Mouse (Mus musculus): Measurements from ENCODE around the gene Gm49383. TPM values are rescaled to one million over a fixed set of nuclear protein-coding genes. Genes with fewer than 3 reads are reported as not detected.
A peak's percentile ranks its signal among the peaks of the same experiment; 100 is the strongest.
"Not testable (repeated sequence)": the region's sequence is repeated elsewhere in the genome, so short reads cannot be mapped to it uniquely, and the experiment has no call there.

Gene Gm49383
- total RNA-seq, 2 experiments from 2014 or later = 8.1 to 10.4 TPM

GRCm38 (mm10) chr12:69163586-69163985 is 33.3 kb downstream of the Gm49383 start:
- DNase-seq = not testable (repeated sequence)

- DNase-seq = not testable (repeated sequence)
Observed at GRCm38 (mm10) chr12:69160677-69161076, 36.2 kb downstream of the Gm49383 start.

- no peak for DNase-seq
Observed at GRCm38 (mm10) chr12:69159578-69159940, 37.3 kb downstream of the Gm49383 start.

- peak; percentile 96 for DNase-seq
Observed at GRCm38 (mm10) chr12:69158765-69159577, 37.9 kb downstream of the Gm49383 start, which contains the start of gene Rps29. Rps29 (minus strand) TSS chr12:69159186.

GRCm38 (mm10) chr12:69158366-69158764 is 38.5 kb downstream of the Gm49383 start:
- no peak for DNase-seq

- no peak for DNase-seq
Observed at GRCm38 (mm10) chr12:69157107-69157506, 39.8 kb downstream of the Gm49383 start.

- DNase-seq = no peak
Observed at GRCm38 (mm10) chr12:69156436-69156835, 40.5 kb downstream of the Gm49383 start.

- no peak for DNase-seq
Observed at GRCm38 (mm10) chr12:69155923-69156322, 41.0 kb downstream of the Gm49383 start.

GRCm38 (mm10) chr12:69150049-69150448 is 46.9 kb downstream of the Gm49383 start:
- DNase-seq = no peak

GRCm38 (mm10) chr12:69147166-69147735 is 49.7 kb downstream of the Gm49383 start:
- no peak for DNase-seq

GRCm38 (mm10) chr12:69143460-69143859 is 53.4 kb downstream of the Gm49383 start:
- no peak for DNase-seq

- DNase-seq = no peak
Observed at GRCm38 (mm10) chr12:69139841-69140240, 57.1 kb downstream of the Gm49383 start.

- DNase-seq = no peak
Observed at GRCm38 (mm10) chr12:69139201-69139600, 57.7 kb downstream of the Gm49383 start.

Small RNAs within 50 kb of the gene (microRNA-seq; reads per million reads assigned to microRNA genes)
- gene Gm47287 (0 reads per million in 2 experiments), gene Gm47295 (1.0 to 3.5 reads per million in 2 experiments)

Other genes with a start within 250 kb of the Gm49383 start
- gene Rps29, start 37.9 kb downstream of the Gm49383 start, total RNA-seq (2021) = 1,000 to 10,000 TPM; 1,738 to 1,783 TPM
- gene Lrr1, start 28.3 kb downstream of the Gm49383 start, total RNA-seq (2021) = 1 to 10 TPM; 4.1 to 5.2 TPM
- 100 to 1,000 TPM; 310 to 323 TPM for gene Rpl36al, start 13.0 kb downstream of the Gm49383 start, total RNA-seq (2021)
- gene Mgat2, start 12.9 kb downstream of the Gm49383 start, total RNA-seq (2021) = 10 to 100 TPM; 34.3 to 35.1 TPM
- gene Dnaaf2, start 1.3 kb upstream of the Gm49383 start, total RNA-seq (2021) = 1 to 10 TPM; 1.9 to 2.4 TPM
- 1 to 10 TPM; 8.4 to 10.0 TPM for gene Gm49384, start 7.2 kb upstream of the Gm49383 start, total RNA-seq (2021)
- gene Pole2, start 31.1 kb upstream of the Gm49383 start, total RNA-seq (2021) = 10 to 100 TPM in 1 of 2 experiments, 1 to 10 TPM in 1; 9.4 to 10.0 TPM
- gene Klhdc1, start 44.1 kb upstream of the Gm49383 start, total RNA-seq (2021) = 10 to 100 TPM; 10.8 to 11.3 TPM
- gene Klhdc2, start 99.6 kb upstream of the Gm49383 start, total RNA-seq (2021) = 100 to 1,000 TPM in 1 of 2 experiments, 10 to 100 TPM in 1; 99.3 to 107 TPM
- 10 to 100 TPM; 31.9 to 33.2 TPM for gene Nemf, start 160.1 kb upstream of the Gm49383 start, total RNA-seq (2021)
- 100 to 1,000 TPM; 103 to 104 TPM for gene Arf6, start 175.0 kb upstream of the Gm49383 start, total RNA-seq (2021)
- under 1 TPM; 0.48 to 0.77 TPM for gene Gm9887, start 175.4 kb upstream of the Gm49383 start, total RNA-seq (2021)

All from heart, postnatal 4 days (tissue).